Mouse (Mus musculus): Measurements from ENCODE around the gene Exoc8. TPM values are rescaled to one million over a fixed set of nuclear protein-coding genes. Genes with fewer than 3 reads are reported as not detected.
A peak's percentile ranks its signal among the peaks of the same experiment; 100 is the strongest.

The Exoc8 gene
- total RNA-seq (2021): 1 to 10 TPM; 6.9 to 7.4 TPM
- long read RNA-seq, experiment 1, full-length matches to known transcripts: 7 of 7 reads
- long read RNA-seq, experiment 1, partial matches to known transcripts: 0 of 7 reads
- long read RNA-seq, experiment 1, other reads (novel, unspliced or antisense): 0 of 7 reads
- long read RNA-seq, experiment 2, full-length matches to known transcripts: 2 of 2 reads
- long read RNA-seq, experiment 2, partial matches to known transcripts: 0 of 2 reads
- long read RNA-seq, experiment 2, other reads (novel, unspliced or antisense): 0 of 2 reads

GRCm38 (mm10) chr8:124897386-124898250, at the start of gene Exoc8, which contains the start of gene Sprtn:
Gene Exoc8, minus strand, starts transcription at chr8:124897705.
Gene Sprtn, plus strand, starts transcription at chr8:124897886.
- peak; percentile 97 for DNase-seq (ENCODE audit: low spot score)

GRCm38 (mm10) chr8:124944406-124944805, 46.9 kb upstream of the Exoc8 start:
- DNase-seq (ENCODE audit: low spot score): no peak

- no peak for DNase-seq (ENCODE audit: low spot score)
Measured at GRCm38 (mm10) chr8:124943801-124944200, 46.3 kb upstream of the Exoc8 start.

GRCm38 (mm10) chr8:124937293-124937692, 39.8 kb upstream of the Exoc8 start:
- DNase-seq (ENCODE audit: low spot score): peak; percentile 50

- DNase-seq (ENCODE audit: low spot score): no peak
Measured at GRCm38 (mm10) chr8:124936699-124937098, 39.2 kb upstream of the Exoc8 start.

GRCm38 (mm10) chr8:124935116-124935515, 37.6 kb upstream of the Exoc8 start:
- no peak for DNase-seq (ENCODE audit: low spot score)

GRCm38 (mm10) chr8:124932435-124932834, 34.9 kb upstream of the Exoc8 start:
- DNase-seq (ENCODE audit: low spot score): no peak

DNA sequence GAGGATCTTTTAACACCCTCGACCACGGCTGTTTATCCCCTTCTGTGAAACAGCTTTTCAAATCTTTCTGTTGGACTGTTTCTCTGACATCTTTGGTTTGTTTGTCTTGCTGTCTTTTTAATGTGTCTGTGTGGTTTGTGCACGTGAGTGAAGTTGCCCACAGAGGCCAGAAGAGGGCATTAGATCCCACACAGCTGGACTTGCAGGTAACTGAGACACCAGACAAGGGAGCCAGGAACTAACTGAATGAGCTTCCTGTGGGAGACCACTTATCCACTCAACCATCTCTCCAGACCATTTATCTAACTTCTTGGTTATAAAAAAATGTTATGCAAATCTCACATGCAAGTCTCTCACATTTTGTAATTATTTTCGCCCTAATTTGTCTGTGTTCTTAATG, 33.1 kb upstream of the Exoc8 start:
- DNase-seq (ENCODE audit: low spot score): no peak

- no peak for DNase-seq (ENCODE audit: low spot score)
Measured at GRCm38 (mm10) chr8:124930086-124930485, 32.6 kb upstream of the Exoc8 start.

GRCm38 (mm10) chr8:124929006-124929405, 31.5 kb upstream of the Exoc8 start:
- peak; percentile 65 for DNase-seq (ENCODE audit: low spot score)

GRCm38 (mm10) chr8:124926351-124926771, 28.9 kb upstream of the Exoc8 start:
- DNase-seq (ENCODE audit: low spot score): peak; percentile 35

DNA sequence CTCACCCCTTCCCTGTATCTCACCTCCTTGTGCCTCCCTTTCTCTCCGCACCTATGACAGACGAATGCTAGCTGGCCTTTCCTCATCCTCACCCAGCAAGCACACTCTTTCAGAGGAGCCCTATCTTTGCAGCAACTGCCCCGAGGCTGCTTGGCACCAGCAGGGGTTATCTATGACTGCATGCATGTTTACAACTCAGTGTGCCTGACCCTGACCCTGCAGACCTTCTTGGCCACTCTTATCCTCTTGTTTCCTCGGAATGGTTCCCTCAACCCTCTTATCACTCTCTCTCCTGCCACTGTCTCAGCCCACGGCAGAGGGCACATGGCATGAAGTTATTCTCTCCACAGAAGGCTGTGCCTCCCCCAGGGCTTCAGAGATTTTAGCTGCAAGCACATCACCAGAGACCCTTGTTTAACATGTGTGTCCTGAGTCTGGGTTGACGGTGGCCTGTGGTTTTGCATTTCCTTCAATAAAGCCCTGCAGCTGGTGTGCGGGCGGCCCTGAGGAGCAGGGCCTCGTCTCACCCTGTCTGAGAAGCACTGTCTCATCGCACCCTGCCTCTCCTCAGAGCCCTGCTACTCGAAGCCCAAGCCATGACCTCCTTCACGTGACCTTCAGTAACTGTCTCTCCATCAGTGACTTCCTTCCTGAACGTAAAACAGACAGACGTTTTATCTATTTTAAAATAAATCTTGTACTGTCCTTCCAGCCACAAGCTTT, 28.2 kb upstream of the Exoc8 start:
- no peak for DNase-seq (ENCODE audit: low spot score)

DNA sequence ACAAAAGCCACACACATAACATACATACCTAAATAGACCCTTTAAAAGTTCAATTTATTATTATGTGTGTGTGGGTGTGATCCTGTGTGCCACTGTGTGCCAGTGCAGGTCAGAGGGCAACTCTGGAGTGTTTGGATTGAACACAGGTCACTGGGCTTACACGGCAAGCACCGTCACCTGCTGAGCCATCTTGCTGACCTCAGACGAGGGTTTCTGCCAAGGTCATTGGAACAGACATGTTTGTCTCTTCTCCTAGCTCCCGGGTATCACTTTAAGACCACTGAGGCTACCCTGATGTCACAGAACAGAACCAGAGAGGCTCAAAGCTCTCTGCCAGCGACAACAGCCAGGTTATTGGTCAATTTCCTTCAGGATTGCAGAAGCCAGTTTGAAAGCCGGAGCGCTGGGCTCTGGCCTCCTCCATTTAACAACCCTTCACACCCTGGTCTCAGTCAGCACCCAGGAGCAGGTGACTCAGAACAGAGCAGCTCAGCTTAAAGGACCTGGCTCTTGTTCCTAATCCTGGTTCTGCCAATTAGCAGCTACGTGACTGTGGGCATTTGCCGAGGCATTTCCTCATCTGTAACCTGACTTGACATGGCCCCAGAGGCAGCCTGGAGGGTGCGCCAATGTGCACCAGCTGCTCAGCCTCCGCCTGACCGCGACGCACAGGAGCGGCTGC, 26.6 kb upstream of the Exoc8 start:
- DNase-seq (ENCODE audit: low spot score): peak; percentile 80

DNA sequence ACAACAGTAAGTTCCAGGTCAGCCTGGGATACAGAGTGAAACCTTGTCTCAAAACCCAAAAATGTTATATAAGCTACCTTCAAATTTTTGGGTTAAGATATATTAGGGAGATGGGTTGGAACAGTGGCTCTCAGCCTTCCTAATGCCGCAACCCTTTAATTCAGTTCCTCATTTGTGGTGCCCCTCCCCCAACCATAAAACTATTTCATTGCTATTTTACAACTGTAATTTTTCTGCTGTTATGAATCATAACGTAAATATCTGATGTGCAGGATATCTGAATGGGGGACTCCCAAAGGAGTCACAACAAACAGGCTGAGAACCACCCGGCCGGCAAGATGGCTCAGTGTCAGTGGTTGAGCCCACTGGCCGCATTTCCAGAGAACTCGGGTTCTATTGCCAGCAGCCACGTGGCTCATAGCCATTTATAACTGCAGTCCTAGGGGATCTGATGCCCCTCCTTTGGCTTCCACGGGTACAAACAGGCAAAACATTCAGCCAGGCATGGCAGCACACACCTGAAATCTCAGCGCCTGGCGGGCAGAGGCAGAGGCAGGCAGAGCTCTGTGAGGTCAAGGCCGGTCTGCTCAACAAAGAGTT, 25.1 kb upstream of the Exoc8 start:
- peak; percentile 21 for DNase-seq (ENCODE audit: low spot score)

- peak; percentile 35 for DNase-seq (ENCODE audit: low spot score)
Measured at GRCm38 (mm10) chr8:124921369-124922279, 24.1 kb upstream of the Exoc8 start.

GRCm38 (mm10) chr8:124917741-124918484, 20.4 kb upstream of the Exoc8 start:
- DNase-seq (ENCODE audit: low spot score): no peak

- DNase-seq (ENCODE audit: low spot score): no peak
Measured at GRCm38 (mm10) chr8:124914061-124914460, 16.6 kb upstream of the Exoc8 start.

- no peak for DNase-seq (ENCODE audit: low spot score)
Measured at GRCm38 (mm10) chr8:124911938-124912872, 14.7 kb upstream of the Exoc8 start.
